Comparison of ENCODE assay signal across 8 mouse cellular contexts in genomic region chr19:55825001-55825827, GRCm38 (mm10).
A peak's percentile ranks its signal among the peaks of the same experiment; 100 is the strongest.
DNase-seq lines count a peak whose midpoint lies in the region; ATAC-seq and TF ChIP-seq lines count a peak whose summit lies in the region.

No protein-coding gene starts in this region.

- DNase-seq in intestine, embryonic 14.5 days (ENCODE audit: low spot score): no peak
- peak; percentile 84 for DNase-seq in MN1 (ENCODE audit: low spot score)
- DNase-seq in kidney, postnatal 10 days: peak; percentile 62
- DNase-seq in left cerebral cortex, adult 2 months (ENCODE audit: extremely low spot score in 1 of 2, low spot score in 2 of 2): no peak
- no peak for DNase-seq in left cerebral cortex, adult 18-20 months (ENCODE audit: low spot score in 2 of 2)

- H3K9ac ChIP-seq in intestine, embryonic 14.5 days (ENCODE audit: low read length): no peak overlapping the region
- H3K9ac ChIP-seq in intestine, postnatal 0 days (ENCODE audit: low read depth, low read length): no peak overlapping the region
- H3K9ac ChIP-seq in embryonic facial prominence, embryonic 15.5 days: no peak overlapping the region
- H3K9ac ChIP-seq in stomach, embryonic 15.5 days: no peak overlapping the region

- WGBS in intestine, embryonic 14.5 days: 39% methylated on average over 8 of the region's 8 CpGs
- 33% methylated on average over 8 of the region's 8 CpGs for WGBS in intestine, postnatal 0 days
- WGBS in embryonic facial prominence, embryonic 15.5 days: 27% methylated on average over 8 of the region's 8 CpGs
- 44% methylated on average over 8 of the region's 8 CpGs for WGBS in stomach, embryonic 15.5 days

- peaks cover 20% of the 10 kb centered on the region; the same call in 1 of the 2 replicates for H3K4me1 ChIP-seq in intestine, embryonic 14.5 days (replicated peaks; ENCODE audit: control insufficient read depth, insufficient read depth, low read length)
- H3K4me1 ChIP-seq in intestine, postnatal 0 days (replicated peaks; ENCODE audit: control insufficient read depth, insufficient read depth, low read length): peaks cover 12% of the 10 kb centered on the region
- peaks cover 65% of the 10 kb centered on the region for H3K4me1 ChIP-seq in embryonic facial prominence, embryonic 15.5 days
- peaks cover 29% of the 10 kb centered on the region for H3K4me1 ChIP-seq in stomach, embryonic 15.5 days

- intact Hi-C loops in left cerebral cortex, adult 2 months (cut with DNase I): no loop called here

- ATAC-seq in intestine, embryonic 14.5 days (replicated peaks; ENCODE audit: low FRiP score, low TSS enrichment, low read depth): no peak
- ATAC-seq in intestine, postnatal 0 days: no peak
- ATAC-seq in embryonic facial prominence, embryonic 15.5 days (ENCODE audit: insufficient number of reproducible peaks, low FRiP score, low TSS enrichment, low read depth): no peak
- peak; percentile 48 for ATAC-seq in stomach, embryonic 15.5 days (ENCODE audit: insufficient read depth, low FRiP score, low read depth)

- no peak overlapping the region for H3K4me2 ChIP-seq in intestine, embryonic 14.5 days (ENCODE audit: low read length)
- H3K4me2 ChIP-seq in intestine, postnatal 0 days (replicated peaks; ENCODE audit: low read depth): no peak overlapping the region
- no peak overlapping the region for H3K4me2 ChIP-seq in embryonic facial prominence, embryonic 15.5 days (replicated peaks)
- no peak overlapping the region for H3K4me2 ChIP-seq in stomach, embryonic 15.5 days

- no peak overlapping the region for H3K4me3 ChIP-seq in intestine, embryonic 14.5 days (ENCODE audit: low read depth, low read length)
- no peak overlapping the region for H3K4me3 ChIP-seq in intestine, postnatal 0 days (ENCODE audit: low read depth, low read length)
- no peak overlapping the region for H3K4me3 ChIP-seq in embryonic facial prominence, embryonic 15.5 days (replicated peaks)
- H3K4me3 ChIP-seq in stomach, embryonic 15.5 days (replicated peaks): no peak overlapping the region
- no peak overlapping the region for H3K4me3 ChIP-seq in left cerebral cortex, adult 2 months

- H3K27me3 ChIP-seq in intestine, embryonic 14.5 days (replicated peaks; ENCODE audit: control insufficient read depth, insufficient read depth, low read length): no peaks in the 10 kb centered on the region
- H3K27me3 ChIP-seq in intestine, postnatal 0 days (replicated peaks; ENCODE audit: control insufficient read depth, insufficient read depth, low read length): no peaks in the 10 kb centered on the region
- H3K27me3 ChIP-seq in embryonic facial prominence, embryonic 15.5 days: no peaks in the 10 kb centered on the region
- H3K27me3 ChIP-seq in stomach, embryonic 15.5 days (replicated peaks): no peaks in the 10 kb centered on the region

- H3K36me3 ChIP-seq in intestine, embryonic 14.5 days (ENCODE audit: control insufficient read depth, insufficient read depth, low read length): peaks cover 13% of the 10 kb centered on the region
- peaks cover 32% of the 10 kb centered on the region for H3K36me3 ChIP-seq in intestine, postnatal 0 days (ENCODE audit: control insufficient read depth, insufficient read depth)
- H3K36me3 ChIP-seq in embryonic facial prominence, embryonic 15.5 days: 0 out of 2 replicates have a peak, but pooled peaks cover under 1% of the 10 kb centered on the region
- peaks cover 8% of the 10 kb centered on the region; the same call in 1 of the 2 replicates for H3K36me3 ChIP-seq in stomach, embryonic 15.5 days

- H3K9me3 ChIP-seq in intestine, embryonic 14.5 days (ENCODE audit: control insufficient read depth, low read length): no peaks in the 10 kb centered on the region
- no peaks in the 10 kb centered on the region for H3K9me3 ChIP-seq in intestine, postnatal 0 days (ENCODE audit: control insufficient read depth)
- H3K9me3 ChIP-seq in embryonic facial prominence, embryonic 15.5 days (replicated peaks): no peaks in the 10 kb centered on the region
- no peaks in the 10 kb centered on the region for H3K9me3 ChIP-seq in stomach, embryonic 15.5 days

- peak overlapping the region; percentile 2; the same call in 1 of the 2 replicates for H3K27ac ChIP-seq in intestine, embryonic 14.5 days (ENCODE audit: low read depth)
- no peak overlapping the region for H3K27ac ChIP-seq in intestine, postnatal 0 days (ENCODE audit: low read depth, low read length)
- H3K27ac ChIP-seq in embryonic facial prominence, embryonic 15.5 days (replicated peaks): peak overlapping the region; percentile 71
- H3K27ac ChIP-seq in stomach, embryonic 15.5 days: peak overlapping the region; percentile 32; the same call in 1 of the 2 replicates
- H3K27ac ChIP-seq in left cerebral cortex, adult 2 months: no peak overlapping the region

- TF ChIP-seq CTCF in intestine, postnatal 0 days (IDR thresholded peaks at IDR 0.05; ENCODE audit: low read depth): no peak
- TF ChIP-seq CTCF in left cerebral cortex, adult 2 months (IDR thresholded peaks at IDR 0.05): no peak

Comparison
In these comparisons a context has a peak if more than half of its experiments do, and no peak if none do; other contexts are left out.
1. H3K27ac ChIP-seq: peak in intestine, embryonic 14.5 days (single experiment), embryonic facial prominence, embryonic 15.5 days (single experiment) and stomach, embryonic 15.5 days (single experiment); none in intestine, postnatal 0 days (single experiment) and left cerebral cortex, adult 2 months (single experiment).
2. DNase-seq: peak in MN1 (single experiment) and kidney, postnatal 10 days (single experiment); none in intestine, embryonic 14.5 days (single experiment), left cerebral cortex, adult 2 months (0 of 2) and left cerebral cortex, adult 18-20 months (0 of 2).